Mouse (Mus musculus): Measurements from ENCODE around the gene Adgrf2. TPM values are rescaled to one million over a fixed set of nuclear protein-coding genes. Genes with fewer than 3 reads are reported as not detected.

The Adgrf2 gene
- polyA plus RNA-seq (2015; fragmentation: Illumina TruSeq; extraction: RNeasy Lipid Tissue Mini Kit (QIAGEN cat#74804); ENCODE audit: insufficient read depth, low replicate concordance), result 0.22 TPM

GRCm38 (mm10) chr17:42741801-42742217, at the start of gene Adgrf2:
Gene Adgrf2 (minus strand): TSS chr17:42742179.

GRCm38 (mm10) chr17:42692136-42692535, 49.8 kb downstream of the Adgrf2 start, which contains the start of gene Adgrf4:
Gene Adgrf4 (minus strand): TSS chr17:42692284.

Other genes starting within 250 kb of the Adgrf2 start
- gene Opn5, start 130.8 kb downstream of the Adgrf2 start, polyA plus RNA-seq (2015; fragmentation: Illumina TruSeq; extraction: RNeasy Lipid Tissue Mini Kit (QIAGEN cat#74804); ENCODE audit: insufficient read depth, low replicate concordance), result not detected
- 0.26 TPM for gene Adgrf4, start 49.9 kb downstream of the Adgrf2 start, polyA plus RNA-seq (2015; fragmentation: Illumina TruSeq; extraction: RNeasy Lipid Tissue Mini Kit (QIAGEN cat#74804); ENCODE audit: insufficient read depth, low replicate concordance)
- 67.6 TPM for gene Cd2ap, start 134.5 kb upstream of the Adgrf2 start, polyA plus RNA-seq (2015; fragmentation: Illumina TruSeq; extraction: RNeasy Lipid Tissue Mini Kit (QIAGEN cat#74804); ENCODE audit: insufficient read depth, low replicate concordance)

All from spleen, adult 10 weeks (tissue).